Mouse (Mus musculus) neural tube, embryonic 11.5 days (tissue): Measurements from ENCODE around the gene Slc25a25. TPM values are rescaled to one million over a fixed set of nuclear protein-coding genes. Genes with fewer than 3 reads are reported as not detected.

Experiments used
- ATAC-seq: fragments of 200-750 bp; cut with Nextera tagmentation; 2 replicates; pipeline ENCODE4 v1.8.0; 2017; ENCODE audit warnings: moderate number of reproducible peaks, mild to moderate bottlenecking, moderate TSS enrichment, moderate library complexity; ENCODE audit not compliant: insufficient read depth, low FRiP score, low TSS enrichment
- DNase-seq: peaks from one replicate; pipeline ENCODE4 v3.0.0-alpha.2; 2015; ENCODE audit warnings: low spot score
- H3K27ac ChIP-seq: fragments of 300-500 bp; sonication (generic); 2 replicates; pipeline ENCODE4 v1.5.1; 2014; ENCODE audit warnings: low read depth, mild to moderate bottlenecking, low read length
- H3K27me3 ChIP-seq: fragments of 300-500 bp; sonication (generic); 2 replicates; pipeline ENCODE4 v1.6.1; 2014; ENCODE audit warnings: mild to moderate bottlenecking, low read length, mixed read lengths; ENCODE audit not compliant: control insufficient read depth, insufficient read depth
- H3K36me3 ChIP-seq: fragments of 300-500 bp; sonication (generic); 2 replicates; pipeline ENCODE4 v1.6.1; 2014; ENCODE audit warnings: mild to moderate bottlenecking, low read length, moderate library complexity, mixed read lengths; ENCODE audit not compliant: control insufficient read depth, insufficient read depth
- H3K4me1 ChIP-seq: fragments of 300-500 bp; sonication (generic); 2 replicates; pipeline ENCODE4 v1.6.1; 2014; ENCODE audit warnings: low read length, mixed read lengths; ENCODE audit not compliant: control insufficient read depth, insufficient read depth
- H3K4me2 ChIP-seq: fragments of 300-500 bp; sonication (generic); 2 replicates; pipeline ENCODE4 v1.6.1; 2014; ENCODE audit warnings: low read depth, mild to moderate bottlenecking, moderate library complexity
- H3K4me3 ChIP-seq: fragments of 300-500 bp; sonication (generic); 2 replicates; pipeline ENCODE4 v1.5.1; 2014; ENCODE audit warnings: low read depth, low read length
- H3K9ac ChIP-seq: fragments of 300-500 bp; sonication (generic); 2 replicates; pipeline ENCODE4 v1.6.1; 2014; ENCODE audit warnings: mild to moderate bottlenecking, low read length
- H3K9me3 ChIP-seq: fragments of 300-500 bp; sonication (generic); 2 replicates; pipeline ENCODE4 v1.6.1; 2016; ENCODE audit warnings: low read length; ENCODE audit not compliant: control insufficient read depth
- WGBS: fragments of 180-500 bp; shearing (Covaris S2); extraction: QIAGEN DNeasy Blood & Tissue Kit; methylation state at CpG from one replicate; pipeline ENCODE4 v1.1.7; 2014; 5-methylcytosine and 5-hydroxymethylcytosine counted together
- polyA plus RNA-seq: library from polyadenylated mRNA; unstranded; fragments of >200 nt; fragmentation: Nextera tagmentation; extraction: Ambion mirVana; gene quantifications from 2 replicates; pipeline ENCODE4 v1.2.1, GENCODE M21; 2014

The Slc25a25 gene
- polyA plus RNA-seq, 1 experiment from 2014 or later = 33.5 TPM

DNA sequence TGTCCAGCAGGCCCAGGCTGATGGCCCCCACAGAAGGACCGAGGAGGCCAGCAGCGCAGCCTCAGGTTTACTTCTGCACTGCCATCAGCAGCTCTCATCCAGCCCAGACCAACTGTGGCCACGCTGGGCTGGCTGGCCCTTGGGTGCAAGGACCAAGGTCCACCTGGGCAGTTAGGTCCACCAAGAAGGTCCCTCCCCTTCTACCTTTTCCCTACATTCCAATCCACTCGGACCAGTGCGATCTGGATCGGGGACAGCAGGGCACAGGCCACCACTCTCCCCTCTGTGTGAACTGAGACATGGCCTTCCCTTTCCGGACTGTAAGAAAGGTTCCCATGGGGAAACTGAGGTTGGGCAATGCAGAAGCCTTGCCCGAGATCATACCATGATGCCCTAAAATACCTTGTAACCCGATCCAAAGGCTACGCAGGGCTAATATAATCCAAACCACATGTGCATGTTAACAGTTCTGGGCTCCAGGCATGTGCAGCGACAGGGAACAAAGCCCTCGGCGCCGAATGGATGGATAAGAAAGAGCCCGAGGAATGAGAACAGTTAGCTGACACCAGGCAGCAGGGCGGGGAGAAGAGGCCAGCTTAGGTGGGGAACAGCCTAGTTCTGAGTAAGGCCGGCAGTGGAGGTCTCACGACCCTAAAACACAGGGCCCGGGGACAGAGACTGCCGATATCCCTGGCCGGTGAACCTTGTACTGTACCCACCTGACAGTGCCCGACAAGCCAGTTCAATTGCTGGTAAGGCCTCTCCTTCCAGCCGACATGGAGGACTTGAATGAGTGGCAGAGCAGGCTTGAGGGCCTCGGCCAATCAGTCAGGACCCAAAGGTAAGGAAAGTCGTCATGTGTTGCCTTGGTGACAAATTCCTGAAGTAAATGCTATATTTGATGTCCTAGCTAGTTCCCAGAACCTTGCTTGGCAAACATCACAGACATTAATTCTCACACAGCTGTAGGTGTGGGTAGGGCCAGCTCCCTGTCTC is 42.5 kb downstream of the Slc25a25 start:
- Histone ChIP-seq H3K9me3 (no peaks in the 10 kb centered on the region), H3K4me3 (no peak overlapping the region), H3K4me2 (no peak overlapping the region), H3K4me1 (no peaks in the 10 kb centered on the region), H3K27me3 (no peaks in the 10 kb centered on the region), H3K27ac (no peak overlapping the region), H3K9ac (no peak overlapping the region), H3K36me3 (no peaks in the 10 kb centered on the region)
- WGBS = 68% methylated on average over 25 of the region's 25 CpGs
- DNase-seq (peak; percentile 40), ATAC-seq (no peak)

DNA sequence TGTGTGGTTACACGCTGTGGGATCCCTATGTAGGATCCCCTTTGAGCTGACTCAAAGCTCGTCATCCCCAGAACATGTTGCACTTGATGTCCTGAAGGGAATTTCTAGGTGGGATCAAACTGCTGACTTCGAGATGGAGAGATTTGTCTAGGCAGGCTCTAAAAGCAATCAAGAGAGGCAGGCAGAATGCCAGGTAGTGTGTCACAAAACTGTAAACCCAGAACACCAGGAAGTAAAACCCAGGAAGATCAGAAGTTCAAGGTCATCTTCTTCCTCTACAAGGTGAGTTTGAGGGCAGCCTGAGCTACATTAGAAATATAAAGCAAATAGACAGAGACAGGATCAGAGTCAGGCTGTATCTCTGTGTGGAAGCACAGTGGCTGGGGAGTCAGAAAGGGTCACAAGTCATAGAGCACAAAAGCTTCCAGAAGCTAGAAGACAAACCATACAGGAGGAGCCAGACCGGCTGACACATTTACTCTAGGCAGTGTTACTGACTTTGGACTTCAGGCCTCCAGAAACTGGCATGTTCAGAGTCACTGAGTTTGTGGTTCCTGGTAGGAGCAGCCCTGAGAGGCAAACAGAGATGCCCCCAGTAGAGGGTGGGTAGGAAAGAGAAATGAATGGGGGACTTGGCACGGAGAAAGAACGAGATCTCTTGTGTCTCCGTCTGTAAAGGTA is 44.0 kb downstream of the Slc25a25 start:
- DNase-seq (no peak), ATAC-seq (no peak)
- Histone ChIP-seq H3K9me3 (no peaks in the 10 kb centered on the region), H3K4me1 (no peaks in the 10 kb centered on the region), H3K27me3 (no peaks in the 10 kb centered on the region), H3K9ac (no peak overlapping the region), H3K4me3 (no peak overlapping the region), H3K4me2 (no peak overlapping the region), H3K36me3 (peaks cover 2% of the 10 kb centered on the region; the same call in 1 of the 2 replicates), H3K27ac (no peak overlapping the region)
- 83% methylated on average over 7 of the region's 7 CpGs for WGBS

DNA sequence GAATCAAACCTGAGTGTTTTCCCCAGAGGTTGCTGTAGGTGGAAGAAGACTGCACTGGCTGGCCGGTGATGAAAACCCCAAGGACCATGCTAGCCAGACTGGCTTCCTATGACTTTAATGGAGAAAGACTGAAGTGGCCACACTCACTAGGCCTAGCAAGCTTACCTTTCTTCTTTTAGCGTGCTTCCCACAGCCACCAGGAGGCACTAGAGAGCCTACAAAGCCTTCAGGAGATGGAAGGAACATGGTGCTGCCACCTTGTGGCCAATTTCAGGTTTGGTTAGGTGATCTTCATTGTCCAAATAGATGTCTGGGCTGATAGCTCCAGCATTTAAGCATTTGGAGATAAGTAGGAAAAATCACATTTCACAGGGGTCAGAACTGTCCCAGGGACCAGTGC is 46.6 kb downstream of the Slc25a25 start:
- Histone ChIP-seq H3K4me3 (no peak overlapping the region), H3K9ac (no peak overlapping the region), H3K4me2 (no peak overlapping the region), H3K36me3 (peaks cover 6% of the 10 kb centered on the region), H3K27me3 (no peaks in the 10 kb centered on the region), H3K4me1 (no peaks in the 10 kb centered on the region), H3K9me3 (no peaks in the 10 kb centered on the region), H3K27ac (no peak overlapping the region)
- 37% methylated on average over 2 of the region's 2 CpGs for WGBS
- peak; percentile 95 for DNase-seq
- no peak for ATAC-seq

DNA sequence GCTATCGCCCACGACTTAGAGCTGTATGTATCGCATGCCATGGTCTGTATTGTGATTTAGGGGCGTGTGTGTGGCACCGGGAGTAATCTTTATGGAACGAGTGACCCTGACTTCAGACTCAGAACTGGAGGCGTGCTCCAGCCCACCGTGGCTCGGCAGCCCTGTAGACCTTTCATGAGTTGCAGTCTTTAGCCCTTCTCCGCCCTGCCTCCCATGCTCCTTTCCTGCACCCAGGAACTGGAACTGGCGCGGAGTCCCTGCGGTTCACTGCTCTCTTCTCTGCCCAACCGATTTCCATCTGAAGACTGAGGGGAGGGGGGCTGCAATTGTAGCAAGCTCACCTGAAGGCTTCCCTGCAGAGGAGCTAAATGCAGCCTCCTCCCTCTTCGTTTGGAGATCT is 54.5 kb downstream of the Slc25a25 start:
- Histone ChIP-seq H3K36me3 (peaks cover 3% of the 10 kb centered on the region), H3K9ac (peak overlapping the region; percentile 64), H3K4me3 (peak overlapping the region; percentile 71), H3K27ac (no peak overlapping the region), H3K4me1 (peaks cover 6% of the 10 kb centered on the region), H3K4me2 (peak overlapping the region; percentile 90), H3K27me3 (no peaks in the 10 kb centered on the region), H3K9me3 (no peaks in the 10 kb centered on the region)
- no peak for ATAC-seq
- WGBS = under 1% methylated on average over 15 of the region's 15 CpGs
- no peak for DNase-seq

DNA sequence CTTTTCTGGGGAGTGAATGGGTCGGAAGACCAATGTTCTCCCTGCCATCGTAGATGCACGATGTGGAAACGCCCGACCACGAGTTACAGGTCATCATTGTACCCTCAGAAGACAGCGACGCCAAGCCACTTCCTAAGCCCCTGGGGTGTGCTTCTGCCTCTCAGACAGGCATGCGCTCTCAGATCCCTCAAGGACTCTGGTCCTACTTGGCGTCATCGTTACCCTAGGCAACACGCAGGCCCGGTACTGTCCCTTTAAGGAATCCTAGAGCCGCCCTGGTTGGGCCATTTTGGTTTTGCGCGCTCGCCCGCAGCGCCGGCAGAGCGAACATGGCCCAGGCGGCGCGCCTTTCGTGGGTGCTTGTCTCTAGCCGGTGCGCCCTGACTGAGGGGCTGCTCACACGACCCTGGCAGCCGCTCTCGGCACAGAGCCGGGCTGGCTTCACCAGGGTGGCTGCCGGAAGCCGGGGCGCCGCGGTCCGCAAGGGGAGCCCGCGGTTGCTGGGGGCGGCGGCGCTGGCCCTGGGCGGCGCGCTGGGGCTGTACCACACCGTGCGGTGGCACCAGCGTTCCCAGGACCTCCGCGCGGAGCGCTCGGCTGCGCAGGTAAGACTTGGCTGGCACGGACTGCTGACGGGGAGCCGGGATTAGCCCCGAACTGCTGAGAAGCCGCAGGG is 55.2 kb downstream of the Slc25a25 start:
- Histone ChIP-seq H3K4me3 (peak overlapping the region; percentile 71), H3K27me3 (no peaks in the 10 kb centered on the region), H3K4me1 (peaks cover 6% of the 10 kb centered on the region), H3K9me3 (no peaks in the 10 kb centered on the region), H3K36me3 (peaks cover 3% of the 10 kb centered on the region), H3K9ac (peak overlapping the region; percentile 64), H3K4me2 (peak overlapping the region; percentile 90), H3K27ac (peak overlapping the region; percentile 75)
- WGBS = under 1% methylated on average over 54 of the region's 59 CpGs
- ATAC-seq (peak; percentile 93), DNase-seq (peak; percentile 92)

DNA sequence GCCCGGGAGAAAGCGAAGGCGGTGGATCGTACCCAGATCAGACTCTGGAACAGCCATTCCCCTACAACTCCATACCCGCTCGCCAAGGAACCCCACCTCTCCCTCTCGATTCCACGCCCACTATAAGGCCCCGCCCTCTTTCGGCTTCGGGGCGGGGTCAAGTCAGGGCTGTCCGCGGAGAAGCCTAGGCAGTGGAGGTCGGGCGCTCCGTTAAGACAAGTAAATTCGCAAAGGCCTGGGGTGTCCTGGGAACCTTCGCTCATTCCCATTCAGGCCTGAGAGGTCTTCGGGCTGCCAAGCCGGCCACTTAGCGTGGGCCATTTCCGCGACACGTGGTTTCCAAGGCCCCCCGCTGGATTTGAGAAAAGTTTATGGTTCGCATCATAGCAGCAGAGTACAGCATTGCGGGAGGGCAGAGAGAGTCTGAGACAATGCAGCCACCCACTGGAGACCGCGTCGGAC is 55.7 kb downstream of the Slc25a25 start, which contains the start of gene Ptges2:
Gene Ptges2, plus strand, starts transcription at position 413 of the 462 bp plus-strand sequence.
- DNase-seq (peak; percentile 93), ATAC-seq (peak; percentile 88)
- peak within 1 kb of the TSS; percentile 75 for H3K27ac ChIP-seq
- peaks cover 6% of the 10 kb centered on the region for H3K4me1 ChIP-seq
- peak within 1 kb of the TSS; percentile 64 for H3K9ac ChIP-seq
- peaks cover 2% of the 10 kb centered on the region for H3K36me3 ChIP-seq
- H3K4me2 ChIP-seq = peak within 1 kb of the TSS; percentile 90
- no peaks in the 10 kb centered on the region for H3K9me3 ChIP-seq
- under 1% methylated on average over 31 of the region's 31 CpGs for WGBS
- no peaks in the 10 kb centered on the region for H3K27me3 ChIP-seq
- peak within 1 kb of the TSS; percentile 71 for H3K4me3 ChIP-seq

DNA sequence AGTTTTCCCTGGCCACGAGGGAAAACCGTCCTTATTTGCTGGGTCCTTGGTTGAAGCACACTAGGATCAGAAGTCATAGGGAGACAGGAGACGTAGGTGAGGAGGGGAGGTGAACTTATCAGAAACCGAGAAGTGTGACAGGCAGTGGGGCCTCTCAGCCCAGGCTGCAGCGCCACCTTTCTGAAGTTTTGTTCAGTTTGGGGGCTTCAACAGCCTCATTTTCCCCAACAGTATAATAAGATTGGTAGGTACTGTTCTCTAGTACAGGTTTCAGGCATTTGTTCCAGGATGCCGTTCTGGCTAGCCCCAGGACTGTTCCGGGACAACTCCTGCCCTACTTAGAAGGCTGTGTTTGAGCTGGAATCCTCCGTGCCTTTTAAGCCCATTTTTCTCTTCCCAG is 56.3 kb downstream of the Slc25a25 start:
- Histone ChIP-seq H3K9ac (peak overlapping the region; percentile 64), H3K27ac (peak overlapping the region; percentile 75), H3K4me1 (peaks cover 6% of the 10 kb centered on the region), H3K4me2 (peak overlapping the region; percentile 90), H3K9me3 (no peaks in the 10 kb centered on the region), H3K4me3 (peak overlapping the region; percentile 71), H3K36me3 (no peaks in the 10 kb centered on the region; the same call in none of the 2 replicates), H3K27me3 (no peaks in the 10 kb centered on the region)
- ATAC-seq (no peak), DNase-seq (peak; percentile 38)
- WGBS = 3% methylated on average over 8 of the region's 8 CpGs

- no peak overlapping the region for H3K4me3 ChIP-seq
- H3K27me3 ChIP-seq = no peaks in the 10 kb centered on the region
- H3K9ac ChIP-seq = no peak overlapping the region; the same call in 1 of the 2 replicates
- ATAC-seq (no peak), DNase-seq (no peak)
- H3K4me1 ChIP-seq = peaks cover 4% of the 10 kb centered on the region
- no peaks in the 10 kb centered on the region for H3K9me3 ChIP-seq
- H3K36me3 ChIP-seq = no peaks in the 10 kb centered on the region; the same call in 1 of the 2 replicates
- no peak overlapping the region for H3K27ac ChIP-seq
- 92% methylated on average over 5 of the region's 5 CpGs for WGBS
- no peak overlapping the region for H3K4me2 ChIP-seq
These were observed 59.2 kb downstream of the Slc25a25 start for GRCm38 (mm10) chr2:32392063-32392462.
